Mouse (Mus musculus): ENCODE data around the gene 0610040J01Rik. TPM values are rescaled to one million over a fixed set of nuclear protein-coding genes. Genes with fewer than 3 reads are reported as not detected.

The 0610040J01Rik gene
- total and polyA plus RNA-seq, 3 experiments = not detected

- H3K4me1 ChIP-seq (ENCODE audit: control insufficient read depth in 1 of 2, insufficient read depth in 2 of 2) = no peaks in the 10 kb centered on the region
- no peak overlapping the region for H3K4me3 ChIP-seq (replicated peaks in 1 of 3; ENCODE audit: low read depth in 2 of 3, low read length in 2 of 3, poor library complexity in 1 of 3)
- no peak overlapping the region for H3K4me2 ChIP-seq (ENCODE audit: insufficient read depth, low read depth, poor library complexity, severe bottlenecking)
- no peaks in the 10 kb centered on the region for H3K36me3 ChIP-seq (replicated peaks in 1 of 2; ENCODE audit: control insufficient read depth in 1 of 2, insufficient read depth in 1 of 2, low read length in 1 of 2)
- TF ChIP-seq BHLHE40 (IDR thresholded peaks at IDR 0.05; ENCODE audit: low read depth, low read length) (no peak), KAT2A (IDR thresholded peaks at IDR 0.05; ENCODE audit: insufficient replicate concordance, low read length) (no peak), IRF4 (IDR thresholded peaks at IDR 0.05; ENCODE audit: low read depth, low read length) (no peak), HCFC1 (IDR thresholded peaks at IDR 0.05; ENCODE audit: low read depth, low read length) (no peak), JUND (conservative IDR thresholded peaks at IDR 0.05; ENCODE audit: low read depth, low read length) (no peak), PAX5 (IDR thresholded peaks at IDR 0.05; ENCODE audit: low read length) (no peak), GABPA (IDR thresholded peaks at IDR 0.05; ENCODE audit: insufficient replicate concordance, low read depth, low read length) (no peak), MYC (IDR thresholded peaks at IDR 0.05; ENCODE audit: low read depth, low read length) (no peak), RCOR1 (conservative IDR thresholded peaks at IDR 0.05; ENCODE audit: low read depth, low read length) (no peak), NRF1 (IDR thresholded peaks at IDR 0.05; ENCODE audit: low read depth, low read length) (no peak), CTCF (conservative IDR thresholded peaks at IDR 0.05 in 1 of 2, IDR thresholded peaks at IDR 0.05 in 1 of 2; ENCODE audit: low read depth in 2 of 2, low read length in 2 of 2) (no peak)
- H3K9me3 ChIP-seq (replicated peaks; ENCODE audit: low read length) = no peaks in the 10 kb centered on the region
- no peak overlapping the region for H3K9ac ChIP-seq (ENCODE audit: insufficient read depth, low read depth)
- H3K27me3 ChIP-seq (replicated peaks) = no peaks in the 10 kb centered on the region
- dilution Hi-C loops (cut with MboI; ENCODE audit: extremely low pct_ligation_motif_present, extremely low pct_unique_long_range_greater_than_20kb, low sequenced_read_pairs) = no loop called here
- no peaks in the 10 kb centered on the region for H3K79me2 ChIP-seq (replicated peaks; ENCODE audit: control insufficient read depth, extremely low read depth, insufficient read depth, poor library complexity, severe bottlenecking)
- DNase-seq (ENCODE audit: extremely low read depth) = no peak
- in situ Hi-C loops (cut with MboI; ENCODE audit: low pct_ligation_motif_present, low pct_unique_long_range_greater_than_20kb, low sequenced_read_pairs) = no loop called here
- no peak overlapping the region for H3K27ac ChIP-seq (ENCODE audit: insufficient read depth, low read depth)
Measured at GRCm38 (mm10) chr5:63897820-63898110, 85.6 kb downstream of the 0610040J01Rik start.

DNA sequence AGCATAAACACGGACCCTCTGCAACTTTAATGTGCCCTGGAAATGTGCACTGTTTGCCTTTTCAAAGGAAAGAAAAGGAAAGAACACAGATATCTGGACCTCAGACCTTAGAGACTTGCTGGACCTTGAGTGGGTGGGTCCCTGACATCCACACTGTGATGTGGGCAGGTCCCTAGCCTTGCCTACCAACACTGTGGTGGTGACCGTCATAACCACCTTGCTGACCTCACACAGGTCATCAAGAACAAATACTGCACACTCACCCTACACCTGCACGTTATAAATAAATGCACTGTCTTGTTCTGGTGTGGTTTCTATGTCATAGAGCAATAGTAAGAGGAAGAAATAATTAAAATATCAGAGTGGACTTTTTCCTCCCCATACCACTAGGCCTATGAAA, 91.2 kb downstream of the 0610040J01Rik start:
- no peaks in the 10 kb centered on the region for H3K36me3 ChIP-seq (replicated peaks in 1 of 2; ENCODE audit: control insufficient read depth in 1 of 2, insufficient read depth in 1 of 2, low read length in 1 of 2)
- dilution Hi-C loops (cut with MboI; ENCODE audit: extremely low pct_ligation_motif_present, extremely low pct_unique_long_range_greater_than_20kb, low sequenced_read_pairs) = loop anchor here (25.0 kb wide), 1 partner anchor 159 kb away; no protein-coding TSS in a partner anchor
- no peak for TF ChIP-seq JUND (conservative IDR thresholded peaks at IDR 0.05; ENCODE audit: low read depth, low read length)
- no peak for TF ChIP-seq HCFC1 (IDR thresholded peaks at IDR 0.05; ENCODE audit: low read depth, low read length)
- TF ChIP-seq MAZ (IDR thresholded peaks at IDR 0.05; ENCODE audit: low read depth, low read length) = no peak
- no peak for TF ChIP-seq MEF2A (IDR thresholded peaks at IDR 0.05; ENCODE audit: borderline replicate concordance, low read depth, low read length)
- no peak for TF ChIP-seq RAD21 (IDR thresholded peaks at IDR 0.05; ENCODE audit: low read depth, low read length)
- TF ChIP-seq EP300 (IDR thresholded peaks at IDR 0.05; ENCODE audit: low read length) = no peak
- TF ChIP-seq NELFE (IDR thresholded peaks at IDR 0.05; ENCODE audit: low read depth, low read length) = no peak
- TF ChIP-seq ZMIZ1 (IDR thresholded peaks at IDR 0.05; ENCODE audit: low read depth, low read length) = no peak
- TF ChIP-seq MAFK (IDR thresholded peaks at IDR 0.05; ENCODE audit: insufficient replicate concordance, low read length) = no peak
- TF ChIP-seq SIN3A (IDR thresholded peaks at IDR 0.05; ENCODE audit: low read length) = no peak
- no peak for TF ChIP-seq ZNF384 (IDR thresholded peaks at IDR 0.05; ENCODE audit: low read depth, low read length)
- no peak for TF ChIP-seq KAT2A (IDR thresholded peaks at IDR 0.05; ENCODE audit: insufficient replicate concordance, low read length)
- TF ChIP-seq JUN (IDR thresholded peaks at IDR 0.05; ENCODE audit: insufficient read depth, low read depth, low read length) = no peak
- no peak for TF ChIP-seq UBTF (IDR thresholded peaks at IDR 0.05; ENCODE audit: low read depth, low read length)
- TF ChIP-seq SMC3 (IDR thresholded peaks at IDR 0.05; ENCODE audit: low read depth, low read length) = no peak
- no peak for TF ChIP-seq PAX5 (IDR thresholded peaks at IDR 0.05; ENCODE audit: low read length)
- no peak for TF ChIP-seq POLR2AphosphoS2 (IDR thresholded peaks at IDR 0.05; ENCODE audit: low read depth, low read length)
- TF ChIP-seq CHD1 (IDR thresholded peaks at IDR 0.05; ENCODE audit: low read depth, low read length) = no peak
- no peak for TF ChIP-seq USF1 (IDR thresholded peaks at IDR 0.05; ENCODE audit: low read depth, low read length)
- no peak for TF ChIP-seq ELF1 (IDR thresholded peaks at IDR 0.05; ENCODE audit: low read depth, low read length)
- in situ Hi-C loops (cut with MboI; ENCODE audit: low pct_ligation_motif_present, low pct_unique_long_range_greater_than_20kb, low sequenced_read_pairs) = loop anchor here (25.0 kb wide), 1 partner anchor 359 kb away; no protein-coding TSS in a partner anchor
- H3K79me2 ChIP-seq (replicated peaks; ENCODE audit: control insufficient read depth, extremely low read depth, insufficient read depth, poor library complexity, severe bottlenecking) = no peaks in the 10 kb centered on the region
- peaks cover 0 to 18% of the 10 kb centered on the region in 2 experiments; a peak in 3 of 4 replicates for H3K4me1 ChIP-seq (ENCODE audit: control insufficient read depth in 1 of 2, insufficient read depth in 2 of 2)
- DNase-seq (ENCODE audit: extremely low read depth) = no peak
- no peaks in the 10 kb centered on the region for H3K9me3 ChIP-seq (replicated peaks; ENCODE audit: low read length)
- H3K4me2 ChIP-seq (ENCODE audit: insufficient read depth, low read depth, poor library complexity, severe bottlenecking) = no peak overlapping the region
- no peak overlapping the region for H3K4me3 ChIP-seq (replicated peaks in 1 of 3; ENCODE audit: low read depth in 2 of 3, low read length in 2 of 3, poor library complexity in 1 of 3)
- no peak overlapping the region for H3K27ac ChIP-seq (ENCODE audit: insufficient read depth, low read depth)
- H3K27me3 ChIP-seq (replicated peaks) = no peaks in the 10 kb centered on the region
- H3K9ac ChIP-seq (ENCODE audit: insufficient read depth, low read depth) = no peak overlapping the region

All from CH12.LX (cell line).